Mouse (Mus musculus) layer of hippocampus, adult 6 months (tissue): ENCODE data around the gene Serpind1. TPM values are rescaled to one million over a fixed set of nuclear protein-coding genes. Genes with fewer than 3 reads are reported as not detected.

ENCODE experiments used
- long read RNA-seq, 2 experiments: library from polyadenylated mRNA; unstranded; transcript quantifications; one replicate each; pipeline ENCODE4 v2.0.0; 2019 to 2020
- polyA plus RNA-seq: library from polyadenylated mRNA; unstranded; fragments of <200 nt; fragmentation: Nextera tagmentation; gene quantifications from 2 replicates; pipeline ENCODE4 v1.2.3, GENCODE M21; 2021

Gene Serpind1
- polyA plus RNA-seq, result 2.8 and 4.0 TPM in 2 replicates
- long read RNA-seq, experiment 1, partial matches to known transcripts, result 9 of 9 reads
- long read RNA-seq, experiment 1, other reads (novel, unspliced or antisense), result 0 of 9 reads
- long read RNA-seq, experiment 2, partial matches to known transcripts, result 10 of 10 reads
- long read RNA-seq, experiment 2, other reads (novel, unspliced or antisense), result 0 of 10 reads

DNA sequence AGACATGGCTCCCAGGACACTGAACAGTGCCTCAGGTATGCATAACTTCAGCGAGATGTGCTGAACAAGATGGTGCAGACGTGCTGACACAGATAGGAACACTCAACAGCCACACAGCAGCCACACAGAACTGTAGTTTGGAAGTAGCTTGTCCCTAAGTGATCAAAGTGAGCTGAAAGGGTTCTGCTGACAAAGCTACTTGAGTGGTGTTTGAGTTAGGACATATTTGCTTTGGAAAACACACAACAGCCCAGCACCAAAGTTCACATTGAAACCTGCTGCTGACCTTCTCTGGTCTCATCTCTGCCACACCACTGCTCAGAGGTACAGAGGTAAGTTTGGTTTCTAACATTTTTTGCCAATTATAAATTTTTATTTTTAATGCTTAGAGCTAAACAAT, at the start of gene Serpind1:
TSS of gene Serpind1 (plus strand) at position 256 of the 400 bp plus-strand sequence.

Other genes with a start within 250 kb of the Serpind1 start
- gene Ppil2, start 220.1 kb upstream of the Serpind1 start, polyA plus RNA-seq, result 78.4 and 79.2 TPM in 2 replicates
- gene 2610318N02Rik, start 206.2 kb upstream of the Serpind1 start, polyA plus RNA-seq, result 1.3 and 2.2 TPM in 2 replicates
- 32.6 and 49.5 TPM in 2 replicates for gene Sdf2l1, start 199.0 kb upstream of the Serpind1 start, polyA plus RNA-seq
- gene Ydjc, start 186.8 kb upstream of the Serpind1 start, polyA plus RNA-seq, result 37.9 and 45.2 TPM in 2 replicates
- 0.29 and 0.79 TPM in 2 replicates for gene Ccdc116, start 184.1 kb upstream of the Serpind1 start, polyA plus RNA-seq
- gene Ube2l3, start 128.7 kb upstream of the Serpind1 start, polyA plus RNA-seq, result 112 and 119 TPM in 2 replicates
- 0.44 and 0.63 TPM in 2 replicates for gene Rimbp3, start 122.8 kb upstream of the Serpind1 start, polyA plus RNA-seq
- gene Hic2, start 97.8 kb upstream of the Serpind1 start, polyA plus RNA-seq, result 0.30 and 0.44 TPM in 2 replicates
- gene Tmem191c, start 55.3 kb upstream of the Serpind1 start, polyA plus RNA-seq, result 115 and 119 TPM in 2 replicates
- 6.8 and 6.9 TPM in 2 replicates for gene Snap29, start 74.6 kb downstream of the Serpind1 start, polyA plus RNA-seq
- gene Pi4ka, start 74.9 kb downstream of the Serpind1 start, polyA plus RNA-seq, result 62.7 and 66.9 TPM in 2 replicates
- 25.4 and 26.0 TPM in 2 replicates for gene Crkl, start 120.6 kb downstream of the Serpind1 start, polyA plus RNA-seq
- gene Aifm3, start 158.2 kb downstream of the Serpind1 start, polyA plus RNA-seq, result 18.6 and 19.3 TPM in 2 replicates
- 119 and 121 TPM in 2 replicates for gene Lztr1, start 177.3 kb downstream of the Serpind1 start, polyA plus RNA-seq
- gene Thap7, start 199.8 kb downstream of the Serpind1 start, polyA plus RNA-seq, result 57.8 and 60.8 TPM in 2 replicates
- gene Lrrc74b, start 229.9 kb downstream of the Serpind1 start, polyA plus RNA-seq, result 1.7 and 2.3 TPM in 2 replicates
- gene P2rx6, start 230.5 kb downstream of the Serpind1 start, polyA plus RNA-seq, result 1.3 TPM in 2 replicates